Mouse (Mus musculus) hematopoietic stem cell, adult 5-6 weeks (primary cell): ENCODE data around the gene Nr4a3. TPM values are rescaled to one million over a fixed set of nuclear protein-coding genes. Genes with fewer than 3 reads are reported as not detected.

Source experiments
- ATAC-seq, 2 experiments: fragments of 125-278 bp in 1 of 2; replicated peaks in 1 of 2; 2 replicates each; pipeline ENCODE4 v1.8.0; 2016 to 2017; ENCODE audit warnings: inconsistent platforms in 2 of 2, mild to moderate bottlenecking in 2 of 2, moderate number of reproducible peaks in 2 of 2, low read depth in 1 of 2, moderate TSS enrichment in 1 of 2; ENCODE audit not compliant: low FRiP score in 2 of 2, poor library complexity in 2 of 2, severe bottlenecking in 2 of 2, insufficient read depth in 1 of 2, low TSS enrichment in 1 of 2
- total RNA-seq: library from RNA; stranded (forward); fragments of 172-1452, 232-1000 nt; gene quantifications from 2 replicates; pipeline ENCODE4 v1.2.3, GENCODE M21; 2017

Nr4a3 gene
- total RNA-seq = 6.8 and 14.6 TPM in 2 replicates

- peak; percentile 35 to 44 for ATAC-seq
Observed at GRCm38 (mm10) chr4:48044491-48045211, at the start of gene Nr4a3. TSS of gene Nr4a3 (plus strand) at chr4:48045153.

- no peak for ATAC-seq
Observed at GRCm38 (mm10) chr4:48002969-48003368, 42.0 kb upstream of the Nr4a3 start.

- no peak for ATAC-seq
Observed at GRCm38 (mm10) chr4:48003456-48003855, 41.5 kb upstream of the Nr4a3 start.

- peak; percentile 60 to 67 for ATAC-seq
Observed at GRCm38 (mm10) chr4:48006355-48006754, 38.6 kb upstream of the Nr4a3 start.

- ATAC-seq = no peak
Observed at GRCm38 (mm10) chr4:48012209-48012608, 32.7 kb upstream of the Nr4a3 start.

DNA sequence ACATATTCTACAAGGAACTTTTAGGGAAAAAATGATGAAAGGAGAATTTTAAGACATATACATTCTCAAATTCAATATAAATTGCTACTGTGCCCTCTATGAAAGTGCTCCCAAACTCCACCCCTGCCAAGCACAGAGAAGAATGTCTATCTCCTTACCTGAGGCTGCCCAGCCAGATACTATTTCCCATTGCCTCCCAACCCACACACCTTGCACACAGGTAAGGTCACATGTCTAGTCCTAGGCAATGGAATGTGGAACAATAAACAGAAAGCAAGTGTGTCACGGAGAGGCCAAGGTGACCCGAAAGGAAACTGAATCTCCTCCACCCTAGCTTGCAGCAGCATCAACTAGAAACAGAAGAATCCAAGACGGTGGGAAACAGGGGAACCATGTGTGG lies 22.0 kb upstream of the Nr4a3 start:
- ATAC-seq = no peak

- ATAC-seq = peak in 1 of 2 experiments; percentile 53; a peak in 1 of 4 replicates
Observed at GRCm38 (mm10) chr4:48029652-48030051, 15.3 kb upstream of the Nr4a3 start.

DNA sequence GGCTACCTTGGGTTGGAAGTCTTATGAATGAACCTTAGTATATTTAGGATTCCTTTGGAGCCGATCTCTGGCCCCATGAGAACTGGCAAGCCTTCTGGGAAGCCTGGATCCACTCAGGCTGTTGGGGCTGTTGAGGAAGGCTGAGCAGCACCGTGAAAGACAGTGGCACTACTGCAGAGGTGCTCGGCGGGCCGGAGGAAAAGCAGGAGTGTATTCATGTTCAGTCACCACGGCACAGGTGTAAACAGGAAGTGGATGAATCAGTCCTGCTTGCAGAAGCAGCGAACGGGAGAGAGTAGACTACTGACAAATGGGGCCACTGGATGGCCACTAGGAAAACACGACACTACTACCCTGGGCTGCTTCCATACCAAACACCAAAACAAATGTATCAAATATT lies 10.7 kb upstream of the Nr4a3 start:
- no peak for ATAC-seq

- ATAC-seq = no peak
Observed at GRCm38 (mm10) chr4:48037646-48038045, 7.3 kb upstream of the Nr4a3 start.

DNA sequence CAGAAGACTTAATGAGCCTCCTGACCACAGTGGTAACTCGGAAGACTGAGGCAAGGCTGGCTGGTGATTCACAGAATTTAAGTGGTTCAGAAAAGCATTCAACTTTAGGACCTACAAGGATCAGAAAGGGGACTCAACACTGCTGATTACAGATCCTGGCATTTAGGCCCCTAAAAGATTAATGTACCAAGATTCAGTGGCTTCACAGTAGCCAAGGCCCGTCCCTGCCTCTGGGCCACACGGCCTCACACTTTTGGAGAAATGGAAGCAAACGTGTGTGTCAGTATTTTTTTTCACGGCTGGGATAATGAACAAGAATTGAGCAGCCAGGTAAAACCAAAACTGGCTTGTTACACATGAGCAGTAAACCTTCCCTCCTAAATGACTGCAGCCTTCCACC lies 6.1 kb upstream of the Nr4a3 start:
- no peak for ATAC-seq

GRCm38 (mm10) chr4:48039736-48040135 lies 5.2 kb upstream of the Nr4a3 start:
- no peak for ATAC-seq

DNA sequence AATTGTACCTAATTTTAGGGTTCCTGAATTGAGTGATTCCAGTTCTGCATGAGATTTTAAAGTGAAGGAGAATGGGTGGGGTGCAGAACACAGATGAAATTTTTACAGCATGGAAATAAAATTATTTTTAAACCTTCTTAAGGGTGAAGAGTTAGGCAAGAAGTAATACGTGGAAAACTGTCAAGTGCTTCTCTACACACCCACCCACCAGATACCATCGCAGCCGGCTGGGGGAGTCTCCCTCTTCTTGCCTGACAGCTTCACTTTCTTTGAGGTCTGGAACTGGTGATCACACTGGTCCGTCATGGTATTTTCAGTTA lies 2.5 kb upstream of the Nr4a3 start:
- ATAC-seq = no peak

DNA sequence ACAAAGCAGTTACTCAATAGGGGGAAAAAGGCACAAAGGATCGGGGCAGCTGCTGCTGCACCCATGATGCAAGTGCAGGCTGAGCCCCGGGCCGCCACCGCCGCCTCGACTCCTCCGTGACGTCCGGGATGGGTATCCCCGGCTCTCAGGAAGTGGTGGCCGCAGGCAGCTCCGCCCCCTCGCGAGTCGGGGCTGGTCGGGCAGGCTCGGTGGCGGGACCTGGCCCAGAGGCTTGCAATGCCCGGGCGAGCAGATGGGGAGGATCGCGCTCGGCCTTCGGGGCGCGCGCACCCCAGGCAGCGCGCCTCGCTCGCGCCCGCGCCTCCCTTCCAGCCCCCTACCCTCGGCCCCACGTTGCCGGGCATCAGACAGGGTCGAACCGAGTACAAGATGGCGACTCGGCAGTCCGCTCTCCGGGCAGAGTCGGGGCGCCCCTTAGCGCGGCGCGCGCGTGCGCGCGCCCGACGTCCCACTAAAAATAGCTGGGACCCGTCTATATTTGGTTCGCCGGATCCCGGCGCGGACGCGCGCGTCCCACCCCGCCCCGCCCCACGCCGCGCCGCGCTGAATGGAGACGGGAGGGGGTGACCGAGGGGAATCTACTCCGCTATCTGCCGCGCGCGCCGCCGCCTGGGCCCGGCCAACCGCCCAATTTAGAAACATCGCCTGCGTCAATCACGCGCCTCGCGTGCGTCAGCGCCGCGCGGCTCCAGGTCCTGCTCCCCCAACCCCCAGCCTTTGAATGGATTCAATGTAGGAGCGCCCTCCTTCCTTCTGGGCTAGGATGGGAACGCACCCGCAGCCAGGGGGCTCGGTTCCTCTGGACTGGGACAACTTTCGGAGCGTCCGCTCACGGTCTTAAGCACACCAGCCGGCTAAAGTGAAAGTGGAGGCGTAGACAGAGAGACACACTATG lies 1.9 kb upstream of the Nr4a3 start:
- peak; percentile 63 to 68 for ATAC-seq

- ATAC-seq = no peak
Observed at GRCm38 (mm10) chr4:48044141-48044490, 837 bp upstream of the Nr4a3 start.

DNA sequence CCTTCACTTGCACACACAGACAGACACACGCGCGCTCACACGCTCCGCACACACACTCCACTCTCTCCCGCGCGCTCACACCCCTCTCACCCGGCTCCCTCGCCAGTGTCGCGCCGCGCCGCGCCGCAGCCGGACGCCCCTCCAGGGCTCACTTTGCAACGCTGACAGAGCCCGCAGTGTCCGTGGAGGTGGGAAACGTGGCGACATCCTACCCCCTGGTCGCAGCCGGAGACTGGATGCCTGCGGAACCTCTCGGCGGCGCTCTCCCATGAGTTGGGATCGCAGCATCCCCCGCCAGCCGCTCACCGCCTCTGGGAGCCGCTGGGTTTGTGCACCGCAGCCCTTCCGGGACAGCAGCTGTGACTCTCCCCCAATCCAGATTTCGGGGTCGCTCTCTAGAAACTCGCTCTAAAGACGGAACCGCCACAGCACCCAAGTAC lies 348 bp downstream of the Nr4a3 start:
- ATAC-seq = no peak

- ATAC-seq = no peak
Observed at GRCm38 (mm10) chr4:48045721-48046460, 938 bp downstream of the Nr4a3 start.

DNA sequence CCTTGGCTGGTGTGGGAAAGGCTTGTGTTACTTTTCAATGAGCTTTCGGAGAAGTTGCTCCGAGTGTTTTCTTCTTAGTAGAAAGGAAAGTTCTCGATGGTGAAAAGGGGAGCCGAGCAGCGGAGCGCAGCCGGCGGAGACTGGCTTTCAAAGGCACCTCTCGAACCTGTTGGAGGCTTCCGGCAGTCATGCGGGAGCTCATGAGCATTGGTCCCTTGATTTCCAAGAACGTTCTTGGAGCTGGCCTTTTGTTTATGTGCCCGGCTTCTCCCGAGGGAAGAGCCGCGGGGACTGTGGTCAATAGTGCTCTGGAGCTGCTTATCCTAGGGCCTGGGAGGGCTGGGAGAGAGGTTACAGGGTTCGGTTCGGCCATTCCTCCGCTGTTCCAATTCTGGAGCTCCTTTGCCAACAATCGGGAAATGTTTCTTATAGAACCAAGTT lies 1.5 kb downstream of the Nr4a3 start:
- no peak for ATAC-seq
